Mouse (Mus musculus) liver, embryonic 16.5 days (tissue): ENCODE measurements around the gene Brdt. TPM values are rescaled to one million over a fixed set of nuclear protein-coding genes. Genes with fewer than 3 reads are reported as not detected.
"Not testable (repeated sequence)": the region's sequence is repeated elsewhere in the genome, so short reads cannot be mapped to it uniquely, and the experiment has no call there.

ENCODE experiments used
- ATAC-seq: fragments of 200-750 bp; cut with Nextera tagmentation; 2 replicates; pipeline ENCODE4 v1.8.0; 2017; ENCODE audit warnings: low read depth, mild to moderate bottlenecking, moderate number of reproducible peaks, moderate library complexity
- H3K27ac ChIP-seq: fragments of 300-500 bp; sonication (generic); 2 replicates; pipeline ENCODE4 v1.5.1; 2014; ENCODE audit warnings: mild to moderate bottlenecking, low read length
- H3K27me3 ChIP-seq: fragments of 300-500 bp; sonication (generic); 2 replicates; pipeline ENCODE4 v1.6.1; 2014; ENCODE audit warnings: low read depth, low read length, mixed read lengths; ENCODE audit not compliant: control insufficient read depth, insufficient read depth
- H3K36me3 ChIP-seq: fragments of 300-500 bp; sonication (generic); 2 replicates; pipeline ENCODE4 v1.6.1; 2014; ENCODE audit warnings: mild to moderate bottlenecking; ENCODE audit not compliant: control insufficient read depth, insufficient read depth
- H3K4me1 ChIP-seq: fragments of 300-500 bp; sonication (generic); 2 replicates; pipeline ENCODE4 v1.6.1; 2014; ENCODE audit warnings: low read depth, low read length, mixed read lengths; ENCODE audit not compliant: control insufficient read depth
- H3K4me2 ChIP-seq: fragments of 300-500 bp; sonication (generic); 2 replicates; pipeline ENCODE4 v1.6.1; 2014; ENCODE audit warnings: low read depth, low read length, mixed read lengths
- H3K4me3 ChIP-seq: fragments of 300-500 bp; sonication (generic); 2 replicates; pipeline ENCODE4 v1.5.1; 2014; ENCODE audit warnings: low read depth, mild to moderate bottlenecking, low read length
- H3K9ac ChIP-seq: fragments of 300-500 bp; sonication (generic); 2 replicates; pipeline ENCODE4 v1.6.1; 2014; ENCODE audit warnings: low read depth, low read length
- H3K9me3 ChIP-seq: fragments of 300-500 bp; sonication (generic); replicated peaks from 2 replicates; pipeline ENCODE4 v1.6.1; 2016; ENCODE audit warnings: low read length; ENCODE audit not compliant: control insufficient read depth
- WGBS: fragments of 180-500 bp; shearing (Covaris S2); extraction: QIAGEN DNeasy Blood & Tissue Kit; methylation state at CpG from one replicate; pipeline ENCODE4 v1.1.7; 2014; ENCODE audit not compliant: insufficient replicate concordance; 5-methylcytosine and 5-hydroxymethylcytosine counted together
- polyA plus RNA-seq: library from polyadenylated mRNA; unstranded; fragments of >200 nt; fragmentation: Nextera tagmentation; extraction: Ambion mirVana; gene quantifications from 2 replicates; pipeline ENCODE4 v1.2.1, GENCODE M21; 2015

The Brdt gene
- polyA plus RNA-seq, 1 experiment from 2014 or later: 0.22 TPM

DNA sequence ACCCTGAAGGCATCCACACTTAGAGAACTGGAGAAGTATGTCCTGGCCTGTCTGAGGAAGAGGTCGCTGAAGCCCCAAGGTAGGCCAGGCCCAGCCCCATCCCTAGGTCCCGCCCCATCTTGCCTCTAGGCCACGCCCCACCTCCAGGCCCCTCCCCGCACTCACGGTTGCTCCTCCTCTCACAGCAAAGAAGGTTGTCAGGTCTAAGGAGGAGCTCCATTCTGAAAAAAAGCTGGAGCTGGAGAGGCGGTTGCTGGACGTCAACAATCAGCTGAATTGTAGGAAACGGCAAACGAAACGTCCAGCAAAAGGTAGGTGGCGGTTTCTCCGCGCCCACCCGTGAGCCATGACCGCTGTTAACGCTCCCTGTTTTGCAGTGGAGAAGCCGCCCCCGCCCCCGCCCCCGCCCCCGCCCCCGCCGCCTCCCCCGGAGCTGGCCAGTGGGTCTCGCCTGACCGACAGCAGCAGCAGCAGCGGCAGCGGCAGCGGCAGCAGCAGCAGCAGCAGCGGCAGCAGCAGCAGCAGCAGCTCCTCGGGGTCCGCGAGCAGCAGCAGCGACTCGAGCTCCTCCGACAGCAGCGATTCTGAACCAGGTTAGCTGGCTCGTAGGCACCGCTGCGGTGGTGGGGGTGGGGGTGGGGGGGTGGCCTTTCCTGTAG lies 28.6 kb downstream of the Brdt start:
- peak overlapping the region; percentile 58 for H3K9ac ChIP-seq
- no peaks in the 10 kb centered on the region for H3K27me3 ChIP-seq
- peak; percentile 99 for ATAC-seq
- no peaks in the 10 kb centered on the region for H3K9me3 ChIP-seq
- H3K27ac ChIP-seq: peak overlapping the region; percentile 33; the same call in 1 of the 2 replicates
- WGBS: under 1% methylated on average over 32 of the region's 40 CpGs
- no peaks in the 10 kb centered on the region for H3K36me3 ChIP-seq
- peak overlapping the region; percentile 61 for H3K4me3 ChIP-seq
- H3K4me2 ChIP-seq: peak overlapping the region; percentile 67
- H3K4me1 ChIP-seq: no peaks in the 10 kb centered on the region

DNA sequence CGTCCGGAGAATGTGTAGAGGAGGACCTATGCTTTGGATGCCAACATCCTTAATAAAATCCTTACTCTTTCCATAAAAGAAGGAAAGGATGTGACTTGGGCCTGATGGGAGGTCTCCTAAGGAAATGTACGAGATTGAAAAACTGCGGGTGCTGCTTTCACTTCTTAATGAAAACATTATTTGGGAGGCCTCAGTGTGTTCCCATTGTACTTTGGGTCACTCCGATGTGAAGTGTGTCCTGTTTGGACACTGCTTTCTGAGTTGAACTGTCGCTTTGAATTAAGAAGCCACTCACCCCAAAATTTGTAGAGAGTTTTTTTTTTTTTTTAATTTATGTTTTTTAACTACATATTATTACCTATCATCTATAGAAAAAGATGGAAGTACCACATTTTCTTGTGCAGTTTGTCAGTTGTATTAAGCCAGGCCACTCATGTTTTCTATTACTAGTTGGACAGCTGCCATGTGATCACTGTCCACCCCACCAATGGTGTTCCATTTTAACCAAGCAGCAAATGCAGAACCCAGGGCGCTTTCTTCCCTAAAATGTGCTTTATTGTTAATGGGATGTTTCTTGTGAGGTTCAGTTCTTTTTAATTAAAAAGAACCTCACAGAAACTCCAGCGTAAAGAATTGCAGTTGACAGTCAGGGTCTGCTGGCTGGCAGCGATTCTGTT lies 29.2 kb downstream of the Brdt start:
- Histone ChIP-seq H3K4me2 (peak overlapping the region; percentile 67), H3K4me1 (no peaks in the 10 kb centered on the region), H3K4me3 (peak overlapping the region; percentile 61), H3K36me3 (no peaks in the 10 kb centered on the region), H3K9me3 (no peaks in the 10 kb centered on the region), H3K27me3 (no peaks in the 10 kb centered on the region), H3K27ac (no peak overlapping the region), H3K9ac (peak overlapping the region; percentile 58)
- ATAC-seq: no peak
- 30% methylated on average over 9 of the region's 9 CpGs for WGBS

DNA sequence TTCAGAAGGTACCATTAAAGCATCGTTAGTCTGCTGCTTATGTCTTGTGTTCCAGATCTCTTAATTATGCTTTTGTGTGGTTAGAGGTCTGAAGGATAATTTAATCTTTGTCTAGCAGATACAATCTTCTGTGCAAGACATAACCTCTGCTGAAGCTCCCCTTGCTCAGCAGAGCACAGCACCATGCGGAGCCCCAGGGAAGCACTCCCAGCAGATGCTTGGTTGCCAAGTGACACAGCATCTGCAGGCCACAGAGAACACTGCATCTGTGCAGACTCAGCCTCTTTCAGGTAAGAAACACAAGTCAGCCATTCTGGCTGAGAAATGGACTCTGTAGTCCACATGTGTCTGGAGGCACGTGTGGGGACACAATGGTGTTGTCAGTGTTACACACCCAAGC lies 39.1 kb downstream of the Brdt start:
- H3K27ac ChIP-seq: no peak overlapping the region
- H3K9me3 ChIP-seq: no peaks in the 10 kb centered on the region
- no peak overlapping the region for H3K9ac ChIP-seq
- H3K4me1 ChIP-seq: no peaks in the 10 kb centered on the region
- no peak for ATAC-seq
- H3K4me2 ChIP-seq: no peak overlapping the region
- no peaks in the 10 kb centered on the region for H3K27me3 ChIP-seq
- 67% methylated on average over 3 of the region's 3 CpGs for WGBS
- H3K36me3 ChIP-seq: no peaks in the 10 kb centered on the region
- no peak overlapping the region for H3K4me3 ChIP-seq

DNA sequence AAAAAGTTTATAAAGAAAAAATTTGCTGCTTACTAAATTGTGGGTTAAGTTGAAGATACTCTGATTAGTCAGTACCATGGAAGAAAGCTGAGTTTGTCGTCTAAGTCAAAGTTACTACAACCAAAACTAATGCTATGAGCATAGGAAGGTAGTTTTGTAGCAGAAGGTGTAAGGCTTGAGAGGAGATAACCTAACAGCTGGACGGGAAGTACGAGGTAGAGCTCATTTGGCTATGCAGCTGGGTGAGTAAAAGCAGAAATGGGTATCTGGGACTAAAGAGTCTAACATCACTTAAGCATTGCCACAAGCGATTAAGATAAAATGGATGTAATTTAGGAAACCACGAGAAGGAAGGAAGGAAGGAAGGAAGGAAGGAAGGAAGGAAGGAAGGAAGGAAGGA lies 40.4 kb downstream of the Brdt start:
- Histone ChIP-seq H3K27me3 (no peaks in the 10 kb centered on the region), H3K36me3 (no peaks in the 10 kb centered on the region), H3K9ac (no peak overlapping the region), H3K9me3 (no peaks in the 10 kb centered on the region), H3K4me2 (no peak overlapping the region), H3K4me3 (no peak overlapping the region), H3K4me1 (no peaks in the 10 kb centered on the region), H3K27ac (no peak overlapping the region)
- WGBS: 64% methylated on average over 5 of the region's 5 CpGs
- ATAC-seq: no peak

DNA sequence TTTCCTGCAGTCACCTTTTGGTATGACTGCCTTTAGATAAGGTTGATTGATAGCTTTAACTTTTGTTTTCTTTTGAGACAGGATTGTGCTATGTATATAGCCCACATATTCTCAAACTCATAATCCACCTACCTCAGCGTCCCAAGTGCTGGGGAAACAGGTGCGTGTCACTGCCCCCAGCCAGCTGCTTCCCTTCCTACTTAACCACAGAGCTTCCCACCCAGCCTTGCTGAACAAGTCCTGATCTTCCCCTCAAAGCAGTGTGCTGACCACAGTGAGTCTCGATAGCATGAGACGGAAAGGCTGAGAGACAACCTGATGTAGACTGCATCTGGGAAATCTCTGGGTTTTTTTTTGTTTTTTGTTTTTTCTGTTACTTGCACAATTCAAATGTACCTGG lies 42.3 kb downstream of the Brdt start:
- no peak for ATAC-seq
- H3K4me3 ChIP-seq: no peak overlapping the region
- no peak overlapping the region for H3K9ac ChIP-seq
- H3K36me3 ChIP-seq: no peaks in the 10 kb centered on the region
- WGBS: 21% methylated on average over 4 of the region's 4 CpGs
- H3K27ac ChIP-seq: no peak overlapping the region
- no peak overlapping the region for H3K4me2 ChIP-seq
- no peaks in the 10 kb centered on the region for H3K4me1 ChIP-seq
- H3K9me3 ChIP-seq: no peaks in the 10 kb centered on the region
- H3K27me3 ChIP-seq: no peaks in the 10 kb centered on the region

DNA sequence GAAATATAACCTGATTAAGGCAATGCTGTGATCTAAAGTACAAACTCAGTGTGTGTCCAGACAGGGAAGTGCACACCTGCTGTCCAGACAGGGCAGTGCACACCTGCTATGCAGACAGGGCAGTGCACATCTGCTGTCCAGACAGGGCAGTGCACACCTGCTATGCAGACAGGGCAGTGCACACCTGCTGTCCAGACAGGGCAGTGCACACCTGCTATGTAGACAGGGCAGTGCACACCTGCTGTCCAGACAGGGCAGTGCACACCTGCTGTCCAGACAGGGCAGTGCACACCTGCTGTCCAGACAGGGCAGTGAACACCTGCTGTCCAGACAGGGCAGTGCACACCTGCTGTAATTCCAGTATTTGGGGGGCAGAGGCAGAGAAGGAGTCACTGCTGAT lies 55.5 kb downstream of the Brdt start:
- H3K36me3 ChIP-seq, H3K4me1 ChIP-seq, H3K27ac ChIP-seq, H3K9ac ChIP-seq, H3K4me2 ChIP-seq, H3K27me3 ChIP-seq, H3K9me3 ChIP-seq, H3K4me3 ChIP-seq, ATAC-seq: not testable (repeated sequence)

DNA sequence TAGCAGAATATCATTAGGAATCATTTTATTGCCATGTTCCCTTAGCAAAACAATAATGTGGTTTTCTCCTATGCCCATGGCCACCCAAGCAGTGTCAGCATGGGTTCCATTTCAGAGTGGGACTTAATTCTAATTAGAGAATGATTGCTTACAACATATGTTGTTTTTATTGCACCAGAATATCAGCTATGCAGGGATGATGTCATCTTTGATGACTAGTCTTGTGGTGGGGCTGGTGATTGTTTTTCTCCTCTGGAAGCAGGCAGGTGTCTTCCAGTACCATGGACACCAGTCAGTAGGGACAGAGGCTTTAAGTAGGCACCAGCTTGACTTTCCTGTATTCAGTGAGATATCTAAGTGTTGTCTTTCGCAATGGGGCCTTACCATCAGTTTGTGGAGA lies 56.8 kb downstream of the Brdt start:
- H3K9me3 ChIP-seq: no peaks in the 10 kb centered on the region

DNA sequence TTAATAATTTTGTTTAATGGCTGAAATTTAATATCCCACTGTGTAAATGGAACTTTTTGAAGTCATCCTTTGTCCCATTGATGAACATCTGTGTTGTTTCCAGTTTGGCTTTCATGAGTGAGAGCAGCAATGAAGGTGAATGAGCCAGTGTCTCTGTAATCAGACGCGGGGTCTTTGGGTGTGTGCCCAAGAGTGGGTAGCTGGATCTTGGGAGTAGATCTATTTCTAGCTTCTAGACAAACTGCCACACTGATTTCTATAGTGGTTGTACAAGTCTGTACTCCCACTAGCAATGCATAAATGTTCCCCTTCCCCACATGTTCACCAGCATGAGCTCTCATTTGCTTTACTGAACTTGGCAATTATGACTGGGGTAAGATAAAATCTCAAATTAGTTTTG lies 58.4 kb downstream of the Brdt start:
- H3K9ac ChIP-seq: no peak overlapping the region
- no peaks in the 10 kb centered on the region for H3K9me3 ChIP-seq
- H3K27ac ChIP-seq: no peak overlapping the region
- no peaks in the 10 kb centered on the region for H3K27me3 ChIP-seq
- 77% methylated on average over 2 of the region's 2 CpGs for WGBS
- H3K36me3 ChIP-seq: no peaks in the 10 kb centered on the region
- no peaks in the 10 kb centered on the region for H3K4me1 ChIP-seq
- no peak overlapping the region for H3K4me3 ChIP-seq
- no peak for ATAC-seq
- H3K4me2 ChIP-seq: no peak overlapping the region

More for the DNA sequence above, 56.8 kb downstream of the Brdt start:
- no peak overlapping the region for H3K27ac ChIP-seq
- H3K36me3 ChIP-seq: no peaks in the 10 kb centered on the region
- no peak for ATAC-seq
- 75% methylated on average over 1 of the region's 1 CpGs for WGBS
- H3K4me3 ChIP-seq: no peak overlapping the region
- H3K4me2 ChIP-seq: no peak overlapping the region
- H3K4me1 ChIP-seq: no peaks in the 10 kb centered on the region
- H3K27me3 ChIP-seq: no peaks in the 10 kb centered on the region
- H3K9ac ChIP-seq: no peak overlapping the region

DNA sequence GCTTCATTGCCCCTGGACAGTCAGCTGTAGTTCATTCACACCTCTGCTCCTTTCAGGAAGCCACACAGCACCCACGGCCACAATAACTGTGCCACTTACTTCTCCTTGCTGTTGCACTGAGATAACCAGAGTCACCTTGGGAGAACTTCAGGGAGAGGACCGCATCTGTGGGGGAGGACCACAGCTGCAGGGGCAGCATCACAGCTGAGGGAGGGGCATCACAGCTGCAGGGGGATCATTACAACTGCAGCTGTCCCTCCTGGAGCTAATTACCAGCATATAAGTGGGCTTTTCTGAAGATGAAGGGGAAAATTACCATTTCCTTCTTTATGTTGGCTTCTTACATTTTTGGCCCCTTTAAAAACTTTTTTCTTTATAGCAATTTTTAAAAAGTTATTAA lies 63.5 kb downstream of the Brdt start:
- WGBS: 34% methylated on average over 2 of the region's 2 CpGs
- no peaks in the 10 kb centered on the region for H3K9me3 ChIP-seq
- no peak overlapping the region for H3K4me2 ChIP-seq
- no peaks in the 10 kb centered on the region for H3K4me1 ChIP-seq
- no peaks in the 10 kb centered on the region for H3K36me3 ChIP-seq
- H3K27ac ChIP-seq: no peak overlapping the region
- H3K4me3 ChIP-seq: no peak overlapping the region
- H3K9ac ChIP-seq: no peak overlapping the region
- no peak for ATAC-seq
- no peaks in the 10 kb centered on the region for H3K27me3 ChIP-seq
